Mouse (Mus musculus): ENCODE data around the gene Pdzd4.

The Pdzd4 gene

GRCm38 (mm10) chrX:73824185-73825151 lies at the start of gene Pdzd4:
Pdzd4 (minus strand) TSS chrX:73824969.
- no peak for DNase-seq (ENCODE audit: low spot score)

DNA sequence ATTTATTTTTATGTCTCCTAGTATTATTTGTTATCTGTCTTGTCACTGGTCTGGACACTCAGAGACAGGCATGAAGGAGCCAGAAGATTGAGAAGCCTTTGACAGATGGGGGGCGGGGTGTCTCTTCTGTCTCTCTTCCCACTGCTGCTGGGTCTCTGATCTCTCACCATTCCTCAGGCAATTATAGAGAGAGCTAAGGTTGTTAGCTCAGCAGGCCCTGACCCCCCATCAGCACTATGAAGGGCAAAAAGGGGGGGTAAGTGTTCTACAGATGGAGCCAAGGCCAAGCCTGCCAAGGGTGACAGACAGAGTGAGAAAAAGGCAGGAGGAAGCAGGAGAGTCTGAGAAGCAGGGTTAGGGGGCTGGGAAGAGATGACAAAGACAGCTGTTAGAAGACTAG lies 47.2 kb upstream of the Pdzd4 start:
- DNase-seq (ENCODE audit: low spot score), result no peak

DNA sequence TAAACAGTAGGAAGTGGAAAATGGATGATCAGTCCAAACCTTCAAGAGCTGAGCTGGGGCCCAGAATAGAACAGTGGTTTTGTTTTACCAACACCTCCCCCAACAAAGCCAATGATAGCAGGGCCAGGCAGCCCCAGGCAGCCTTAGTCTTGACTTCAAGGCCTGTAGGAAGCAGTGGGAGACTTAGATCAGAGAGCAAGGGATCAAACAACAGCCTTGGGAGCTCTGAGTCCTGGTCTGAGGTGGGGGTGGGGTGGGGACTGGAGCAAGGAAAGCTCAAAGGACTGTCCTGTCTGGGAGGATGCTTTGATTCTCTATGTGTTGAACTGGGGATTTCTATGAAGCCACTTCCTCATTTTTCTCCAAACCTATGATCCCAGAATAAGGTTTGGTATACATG lies 46.7 kb upstream of the Pdzd4 start:
- DNase-seq (ENCODE audit: low spot score), result no peak

GRCm38 (mm10) chrX:73869334-73869733 lies 44.6 kb upstream of the Pdzd4 start:
- DNase-seq (ENCODE audit: low spot score), result no peak

- no peak for DNase-seq (ENCODE audit: low spot score)
Measured at GRCm38 (mm10) chrX:73867852-73868251, 43.1 kb upstream of the Pdzd4 start.

DNA sequence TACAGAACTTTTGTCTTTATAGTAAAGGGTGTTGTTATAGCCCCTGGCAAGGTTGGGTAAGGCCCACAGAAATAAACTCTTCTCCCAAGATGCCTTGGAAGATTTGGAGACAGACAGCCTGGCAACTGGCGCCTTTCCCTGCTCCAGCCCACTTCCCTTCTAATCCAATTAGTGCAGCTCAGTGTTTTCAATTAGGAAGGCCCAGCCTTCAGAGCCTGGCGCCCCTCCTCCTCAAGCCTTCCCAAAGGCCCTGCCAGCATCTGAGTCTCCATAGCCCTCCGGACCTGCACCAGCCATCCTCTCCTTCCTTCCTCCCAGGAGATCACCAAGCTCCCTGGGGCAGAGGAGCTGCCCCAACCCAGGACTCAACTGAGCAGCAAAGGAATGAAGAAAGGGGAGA lies 42.5 kb upstream of the Pdzd4 start:
- DNase-seq (ENCODE audit: low spot score), result no peak

GRCm38 (mm10) chrX:73864692-73865091 lies 39.9 kb upstream of the Pdzd4 start:
- DNase-seq (ENCODE audit: low spot score), result no peak

DNA sequence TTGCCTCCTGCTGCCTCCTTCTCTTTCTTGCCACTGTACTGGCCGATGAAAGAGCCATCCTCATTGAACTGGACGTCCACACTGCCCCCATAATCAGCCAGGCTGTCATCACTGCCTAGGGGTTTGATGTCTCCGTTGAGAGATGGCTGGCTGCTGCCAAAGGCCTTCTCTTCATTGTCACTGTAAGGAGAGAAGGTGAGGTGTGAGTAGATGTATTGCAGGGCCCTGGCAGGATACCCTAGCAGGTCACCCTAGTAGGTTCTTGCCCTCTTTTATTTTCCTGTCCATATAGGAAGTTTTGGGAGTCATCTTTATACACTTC lies 30.3 kb upstream of the Pdzd4 start:
- no peak for DNase-seq (ENCODE audit: low spot score)

- no peak for DNase-seq (ENCODE audit: low spot score)
Measured at GRCm38 (mm10) chrX:73854326-73855086, 29.7 kb upstream of the Pdzd4 start.

DNA sequence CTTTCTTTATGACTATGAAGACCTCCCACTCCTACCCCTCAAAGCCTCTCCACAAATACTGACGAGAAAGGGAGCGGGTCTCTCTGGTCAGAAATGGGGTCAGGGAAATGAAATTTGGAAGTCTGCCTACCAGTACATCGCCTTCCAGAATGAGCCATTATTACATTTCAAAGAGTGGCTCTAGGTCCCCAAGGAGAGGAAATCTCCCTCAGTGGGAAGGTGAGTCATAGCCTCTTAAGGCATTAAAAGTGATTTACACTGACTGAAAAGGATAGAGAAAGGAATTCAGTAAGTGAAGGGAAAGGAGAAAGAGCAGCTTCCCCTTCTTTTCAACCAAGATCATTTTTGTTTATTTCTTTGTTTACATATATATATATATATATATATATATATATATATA lies 11.9 kb upstream of the Pdzd4 start:
- no peak for DNase-seq (ENCODE audit: low spot score)

GRCm38 (mm10) chrX:73835731-73836130 lies 11.0 kb upstream of the Pdzd4 start:
- DNase-seq (ENCODE audit: low spot score), result no peak

- no peak for DNase-seq (ENCODE audit: low spot score)
Measured at GRCm38 (mm10) chrX:73823747-73824146, 1.0 kb downstream of the Pdzd4 start.

DNA sequence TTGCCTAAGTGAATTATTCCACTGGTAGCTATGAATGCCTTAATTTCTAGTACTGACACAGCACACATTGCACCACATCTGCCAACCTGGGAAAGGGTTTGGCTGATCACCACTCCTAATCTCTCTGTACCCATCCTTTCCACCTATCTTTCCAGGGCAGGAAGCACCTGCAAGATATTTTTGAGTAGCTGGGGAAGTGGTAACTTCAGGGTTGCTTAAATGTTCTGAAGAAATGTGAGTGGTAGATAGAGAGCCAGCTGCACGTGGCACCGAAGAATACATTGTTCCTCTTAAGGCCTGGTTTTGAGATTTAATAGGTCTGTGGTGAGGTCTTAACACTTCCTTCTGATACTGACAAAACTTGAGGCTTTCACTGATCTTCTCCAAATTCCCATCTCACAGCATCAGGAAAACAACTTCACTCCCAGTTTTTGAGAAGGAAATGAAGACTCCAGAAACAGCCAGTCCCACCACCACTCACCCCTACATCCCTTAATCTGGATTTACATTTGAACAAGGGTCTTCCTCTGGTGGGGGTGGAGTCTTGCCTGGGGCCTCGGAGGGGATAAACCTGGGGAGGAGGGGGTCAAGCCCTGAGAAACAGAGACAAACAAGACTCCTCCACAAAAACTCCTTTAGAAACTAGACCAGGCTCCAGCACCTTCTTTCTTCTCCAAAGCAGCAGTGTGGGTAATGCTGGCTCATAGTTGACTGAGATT lies 8.0 kb downstream of the Pdzd4 start:
- no peak for DNase-seq (ENCODE audit: low spot score)

GRCm38 (mm10) chrX:73815072-73815471 lies 9.7 kb downstream of the Pdzd4 start:
- no peak for DNase-seq (ENCODE audit: low spot score)

DNA sequence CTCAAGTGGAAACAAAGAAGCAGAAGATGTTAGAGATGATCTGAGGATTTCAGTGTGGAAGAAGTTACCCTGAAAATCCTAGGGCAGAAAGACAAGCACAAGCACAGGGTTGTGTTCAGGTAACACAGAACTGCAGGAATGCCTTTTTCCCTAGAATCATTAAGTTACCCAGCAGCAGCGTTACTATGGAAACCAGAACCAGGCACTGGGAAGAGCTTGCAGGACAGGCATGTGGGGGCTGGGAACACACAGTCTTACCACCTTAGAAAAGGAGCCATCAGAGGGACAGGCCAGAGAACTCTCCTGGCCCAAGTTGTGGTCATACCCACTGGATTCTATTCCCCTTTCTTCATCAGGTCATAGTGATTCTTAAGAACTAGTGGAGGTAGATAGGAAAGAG lies 19.0 kb downstream of the Pdzd4 start:
- DNase-seq (ENCODE audit: low spot score), result no peak

GRCm38 (mm10) chrX:73798502-73798901 lies 26.3 kb downstream of the Pdzd4 start:
- peak; percentile 48 for DNase-seq (ENCODE audit: low spot score)

DNA sequence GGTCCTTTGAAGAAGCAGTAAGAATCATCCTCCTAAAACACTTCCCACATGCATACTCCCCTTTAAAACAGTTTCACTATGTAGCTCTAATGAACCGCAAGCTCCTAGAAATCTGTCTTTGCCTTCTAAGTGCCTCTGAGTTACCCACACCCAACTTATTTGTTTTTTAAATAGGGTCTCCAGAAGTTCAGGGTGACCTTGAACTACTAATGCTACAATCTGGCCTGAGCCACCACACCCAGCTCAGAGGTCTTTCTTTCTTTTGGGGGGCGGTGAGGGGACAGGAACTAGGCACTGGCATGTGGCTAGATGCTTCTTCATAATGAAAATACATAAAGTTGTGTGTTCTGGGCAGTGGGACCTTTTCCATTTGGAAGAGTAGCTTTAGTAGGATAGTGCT lies 27.3 kb downstream of the Pdzd4 start:
- no peak for DNase-seq (ENCODE audit: low spot score)

DNA sequence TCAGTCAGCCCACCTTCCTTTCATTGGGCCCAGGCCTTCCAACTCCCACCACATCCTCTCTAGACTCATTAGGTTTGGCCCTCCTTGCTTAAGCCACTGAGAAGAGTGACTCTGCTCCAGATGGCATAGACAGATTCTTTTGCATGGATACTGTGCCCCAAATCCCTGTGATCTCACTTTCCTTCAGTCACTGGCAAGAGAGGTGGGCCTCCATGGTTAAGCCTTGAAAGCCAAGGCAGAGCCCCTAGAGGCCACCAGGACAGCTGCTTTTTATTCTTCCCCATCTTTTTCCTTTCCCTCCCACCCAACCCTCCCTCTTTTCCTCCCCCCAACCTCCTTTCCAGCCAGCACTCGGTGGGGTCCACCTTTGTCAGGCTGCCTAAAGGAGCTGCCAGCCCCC lies 31.3 kb downstream of the Pdzd4 start:
- no peak for DNase-seq (ENCODE audit: low spot score)

DNA sequence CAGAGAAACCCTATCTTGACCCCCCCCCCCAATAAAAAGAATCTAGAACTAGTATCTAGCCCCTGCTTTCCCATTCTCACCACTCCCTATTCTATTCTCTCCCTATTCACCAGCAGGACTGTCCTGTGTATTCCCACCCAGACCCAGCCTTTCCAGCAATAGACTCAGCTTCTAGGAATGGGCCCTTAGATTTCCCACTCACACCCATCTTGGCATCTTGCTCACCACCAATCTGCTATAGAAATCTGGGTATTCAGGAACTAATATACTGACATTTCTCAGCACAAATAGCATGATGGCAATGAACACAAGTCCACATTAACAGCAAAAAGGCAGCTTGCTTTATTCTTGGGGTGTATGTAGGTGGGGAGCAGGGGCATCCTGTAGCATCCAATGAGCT lies 31.7 kb downstream of the Pdzd4 start:
- no peak for DNase-seq (ENCODE audit: low spot score)

DNA sequence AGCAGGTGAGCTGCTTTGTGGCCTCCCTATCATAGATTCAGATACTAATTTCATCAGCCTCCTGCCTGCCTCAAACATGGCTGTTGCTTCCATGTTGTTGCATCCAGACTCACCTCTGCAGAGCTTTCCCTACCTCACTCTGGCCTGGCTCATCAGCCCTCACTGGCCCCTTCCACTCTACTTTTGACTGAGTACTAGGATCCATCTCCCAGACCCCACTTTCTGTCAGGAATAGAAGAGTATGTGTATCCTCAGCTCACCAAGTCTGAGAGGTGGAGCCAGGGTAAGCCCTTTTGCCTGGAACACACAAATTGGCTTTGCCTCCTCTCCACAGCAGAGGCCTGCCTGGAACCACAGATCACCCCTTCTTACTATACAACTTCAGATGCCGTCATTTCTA lies 36.3 kb downstream of the Pdzd4 start:
- DNase-seq (ENCODE audit: low spot score), result no peak

DNA sequence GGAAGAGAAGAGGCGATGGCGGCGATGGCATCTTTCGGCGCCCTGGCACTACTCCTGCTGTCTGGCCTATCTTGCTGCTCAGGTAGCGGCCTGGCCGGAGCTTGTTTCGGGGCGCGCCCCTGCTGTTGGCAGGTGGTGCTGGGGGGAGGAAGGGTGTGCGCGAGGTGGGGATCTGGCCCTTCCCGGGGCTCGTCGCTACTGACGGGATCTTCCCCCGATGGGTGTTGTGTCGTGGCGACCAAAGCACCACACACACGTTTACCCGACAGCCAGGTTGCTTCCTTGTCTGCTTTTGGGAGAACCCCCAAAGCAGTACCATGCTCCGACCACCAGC lies 37.6 kb downstream of the Pdzd4 start:
- DNase-seq (ENCODE audit: low spot score), result no peak

GRCm38 (mm10) chrX:73786364-73787224 lies 38.2 kb downstream of the Pdzd4 start, which contains the start of the genes Idh3g and Ssr4:
Idh3g (minus strand) TSS chrX:73786897.
Ssr4 (plus strand) TSS chrX:73787028.
- DNase-seq (ENCODE audit: low spot score), result peak; percentile 88
